Mouse (Mus musculus) embryonic facial prominence, embryonic 13.5 days (tissue): ENCODE measurements around the gene Fcf1. TPM values are rescaled to one million over a fixed set of nuclear protein-coding genes. Genes with fewer than 3 reads are reported as not detected.

Source experiments
- ATAC-seq: fragments of 200-750 bp; cut with Nextera tagmentation; 2 replicates; pipeline ENCODE4 v1.8.0; 2017; ENCODE audit warnings: low read depth; ENCODE audit not compliant: insufficient number of reproducible peaks, insufficient read depth, low FRiP score, low TSS enrichment
- H3K27ac ChIP-seq: fragments of 300-500 bp; sonication (generic); 2 replicates; pipeline ENCODE4 v1.5.1; 2015; ENCODE audit warnings: moderate library complexity, mild to moderate bottlenecking, inconsistent platforms
- H3K27me3 ChIP-seq: fragments of 300-500 bp; sonication (generic); 2 replicates; pipeline ENCODE4 v1.6.1; 2015; ENCODE audit warnings: mild to moderate bottlenecking, inconsistent platforms
- H3K36me3 ChIP-seq: fragments of 300-500 bp; sonication (generic); 2 replicates; pipeline ENCODE4 v1.6.1; 2015; ENCODE audit warnings: mild to moderate bottlenecking, inconsistent platforms
- H3K4me1 ChIP-seq: fragments of 300-500 bp; sonication (generic); 2 replicates; pipeline ENCODE4 v1.6.1; 2015; ENCODE audit warnings: inconsistent platforms
- H3K4me2 ChIP-seq: fragments of 300-500 bp; sonication (generic); 2 replicates; pipeline ENCODE4 v1.6.1; 2015; ENCODE audit warnings: moderate library complexity, mild to moderate bottlenecking, inconsistent platforms
- H3K4me3 ChIP-seq: fragments of 300-500 bp; sonication (generic); 2 replicates; pipeline ENCODE4 v1.5.1; 2015; ENCODE audit warnings: mild to moderate bottlenecking, inconsistent platforms
- H3K9ac ChIP-seq: fragments of 300-500 bp; sonication (generic); 2 replicates; pipeline ENCODE4 v1.6.1; 2015; ENCODE audit warnings: mild to moderate bottlenecking, inconsistent platforms
- H3K9me3 ChIP-seq: fragments of 300-500 bp; sonication (generic); 2 replicates; pipeline ENCODE4 v1.6.1; 2016; ENCODE audit warnings: inconsistent platforms
- WGBS: fragments of 180-500 bp; shearing (Covaris S2); methylation state at CpG from one replicate; pipeline ENCODE4 v1.1.7; 2015; ENCODE audit warnings: mixed read lengths; 5-methylcytosine and 5-hydroxymethylcytosine counted together
- polyA plus RNA-seq: library from polyadenylated mRNA; unstranded; fragments of >200 nt; fragmentation: Nextera tagmentation; extraction: Ambion mirVana; gene quantifications from 2 replicates; pipeline ENCODE4 v1.2.1, GENCODE M21; 2015

Gene Fcf1
- polyA plus RNA-seq, 1 experiment from 2014 or later = 161 TPM

GRCm38 (mm10) chr12:85012185-85012584 lies 41.5 kb downstream of the Fcf1 start:
- WGBS = 86% methylated on average over 2 of the region's 2 CpGs
- Histone ChIP-seq H3K4me2 (no peak overlapping the region), H3K9ac (no peak overlapping the region), H3K4me1 (no peaks in the 10 kb centered on the region), H3K36me3 (peaks cover 51% of the 10 kb centered on the region), H3K27ac (no peak overlapping the region), H3K4me3 (no peak overlapping the region), H3K27me3 (no peaks in the 10 kb centered on the region), H3K9me3 (peaks cover 3% of the 10 kb centered on the region; the same call in 1 of the 2 replicates)
- no peak for ATAC-seq

GRCm38 (mm10) chr12:85022071-85022470 lies 51.4 kb downstream of the Fcf1 start:
- peaks cover 8% of the 10 kb centered on the region; the same call in 1 of the 2 replicates for H3K36me3 ChIP-seq
- no peaks in the 10 kb centered on the region for H3K9me3 ChIP-seq

GRCm38 (mm10) chr12:85032710-85033109 lies 62.0 kb downstream of the Fcf1 start:
- H3K36me3 ChIP-seq = peaks cover 67% of the 10 kb centered on the region

More at GRCm38 (mm10) chr12:85022071-85022470, 51.4 kb downstream of the Fcf1 start:
- no peak overlapping the region for H3K4me2 ChIP-seq
- no peaks in the 10 kb centered on the region for H3K4me1 ChIP-seq
- no peak for ATAC-seq
- H3K27ac ChIP-seq = no peak overlapping the region
- H3K9ac ChIP-seq = no peak overlapping the region
- H3K27me3 ChIP-seq = no peaks in the 10 kb centered on the region
- WGBS = 98% methylated on average over 1 of the region's 1 CpGs
- H3K4me3 ChIP-seq = no peak overlapping the region

More at GRCm38 (mm10) chr12:85032710-85033109, 62.0 kb downstream of the Fcf1 start:
- Histone ChIP-seq H3K9me3 (no peaks in the 10 kb centered on the region), H3K27me3 (no peaks in the 10 kb centered on the region), H3K4me2 (no peak overlapping the region), H3K9ac (no peak overlapping the region), H3K4me3 (no peak overlapping the region), H3K4me1 (no peaks in the 10 kb centered on the region), H3K27ac (no peak overlapping the region)
- WGBS = 95% methylated on average over 2 of the region's 2 CpGs
- ATAC-seq = no peak

Other genes with a start within 250 kb of the Fcf1 start
- 78.2 and 79.1 TPM in 2 replicates for gene Npc2, start 197.7 kb upstream of the Fcf1 start, polyA plus RNA-seq
- gene Isca2, start 197.6 kb upstream of the Fcf1 start, polyA plus RNA-seq = 154 and 156 TPM in 2 replicates
- gene Ltbp2, start 94.4 kb upstream of the Fcf1 start, polyA plus RNA-seq = 1.7 and 4.4 TPM in 2 replicates
- 14.4 and 16.3 TPM in 2 replicates for gene Arel1, start within 50 bp of the Fcf1 start, polyA plus RNA-seq
- gene Ylpm1, start 25.4 kb downstream of the Fcf1 start, polyA plus RNA-seq = 37.5 and 45.9 TPM in 2 replicates
- 2.9 and 3.7 TPM in 2 replicates for gene Prox2, start 139.9 kb downstream of the Fcf1 start, polyA plus RNA-seq
- gene Dlst, start 139.9 kb downstream of the Fcf1 start, polyA plus RNA-seq = 108 and 109 TPM in 2 replicates
- gene Rps6kl1, start 180.4 kb downstream of the Fcf1 start, polyA plus RNA-seq = 0.78 and 1.1 TPM in 2 replicates
- gene Pgf, start 206.9 kb downstream of the Fcf1 start, polyA plus RNA-seq = 8.7 and 10.3 TPM in 2 replicates
- 73.2 and 81.1 TPM in 2 replicates for gene Eif2b2, start 248.6 kb downstream of the Fcf1 start, polyA plus RNA-seq